Mouse (Mus musculus): ENCODE data around the gene Vps54. TPM values are rescaled to one million over a fixed set of nuclear protein-coding genes. Genes with fewer than 3 reads are reported as not detected.
"Not testable (repeated sequence)": the region's sequence is repeated elsewhere in the genome, so short reads cannot be mapped to it uniquely, and the experiment has no call there.

Vps54 gene
- total and polyA plus RNA-seq, 3 experiments: 20.4 to 37.5 (median 22.9) TPM

- dilution Hi-C loops (cut with MboI; ENCODE audit: extremely low pct_ligation_motif_present, extremely low pct_unique_long_range_greater_than_20kb, low sequenced_read_pairs): no loop called here
- Histone ChIP-seq H3K27me3 (replicated peaks) (no peaks in the 10 kb centered on the region), H3K9me3 (replicated peaks; ENCODE audit: low read length) (no peaks in the 10 kb centered on the region), H3K79me2 (replicated peaks; ENCODE audit: control insufficient read depth, extremely low read depth, insufficient read depth, poor library complexity, severe bottlenecking) (no peaks in the 10 kb centered on the region), H3K27ac (ENCODE audit: insufficient read depth, low read depth) (no peak overlapping the region), H3K4me1 (ENCODE audit: control insufficient read depth in 1 of 2, insufficient read depth in 2 of 2) (peaks cover 0 to 3% of the 10 kb centered on the region in 2 experiments; a peak in 1 of 4 replicates), H3K4me3 (replicated peaks in 1 of 3; ENCODE audit: low read depth in 2 of 3, low read length in 2 of 3, poor library complexity in 1 of 3) (no peak overlapping the region), H3K36me3 (replicated peaks in 1 of 2; ENCODE audit: control insufficient read depth in 1 of 2, insufficient read depth in 1 of 2, low read length in 1 of 2) (peaks cover 25 to 63% of the 10 kb centered on the region in 2 experiments), H3K4me2 (ENCODE audit: insufficient read depth, low read depth, poor library complexity, severe bottlenecking) (no peak overlapping the region), H3K9ac (ENCODE audit: insufficient read depth, low read depth) (no peak overlapping the region)
- no peak for DNase-seq (ENCODE audit: extremely low read depth)
- in situ Hi-C loops (cut with MboI; ENCODE audit: low pct_ligation_motif_present, low pct_unique_long_range_greater_than_20kb, low sequenced_read_pairs): no loop called here
- TF ChIP-seq RCOR1 (conservative IDR thresholded peaks at IDR 0.05; ENCODE audit: low read depth, low read length) (no peak), ZMIZ1 (IDR thresholded peaks at IDR 0.05; ENCODE audit: low read depth, low read length) (no peak), RAD21 (IDR thresholded peaks at IDR 0.05; ENCODE audit: low read depth, low read length) (no peak), ETS1 (conservative IDR thresholded peaks at IDR 0.05; ENCODE audit: low read depth, low read length) (no peak), MAX (IDR thresholded peaks at IDR 0.05; ENCODE audit: low read length) (no peak), BHLHE40 (IDR thresholded peaks at IDR 0.05; ENCODE audit: low read depth, low read length) (no peak), EP300 (IDR thresholded peaks at IDR 0.05; ENCODE audit: low read length) (no peak), TCF12 (IDR thresholded peaks at IDR 0.05; ENCODE audit: low read depth, low read length) (no peak), E2F4 (IDR thresholded peaks at IDR 0.05; ENCODE audit: insufficient replicate concordance, low read depth, low read length) (no peak)
These were observed 37.1 kb downstream of the Vps54 start for GRCm38 (mm10) chr11:21276151-21276550.

DNA sequence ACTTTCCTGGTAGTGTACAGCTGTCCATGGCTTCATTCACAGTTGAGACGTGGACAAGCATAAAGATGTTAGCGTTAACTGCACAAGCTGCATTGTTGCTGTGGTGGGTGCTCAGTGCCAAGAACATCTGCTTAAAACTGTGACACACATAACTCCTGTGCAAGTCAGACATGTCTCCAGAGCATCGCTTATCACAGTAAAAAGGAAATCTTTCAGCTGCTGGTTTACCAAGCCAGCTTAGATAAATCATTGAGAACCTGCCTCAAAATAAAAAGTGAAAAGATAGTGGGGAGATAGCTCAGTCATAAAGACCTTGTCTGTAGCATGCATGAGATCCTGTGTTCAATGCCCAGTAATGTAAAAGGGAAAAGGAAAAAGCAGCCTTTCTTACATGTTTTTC lies 47.3 kb downstream of the Vps54 start:
- Histone ChIP-seq H3K4me2 (ENCODE audit: insufficient read depth, low read depth, poor library complexity, severe bottlenecking) (no peak overlapping the region), H3K27me3 (replicated peaks) (no peaks in the 10 kb centered on the region), H3K9me3 (replicated peaks; ENCODE audit: low read length) (no peaks in the 10 kb centered on the region), H3K4me3 (replicated peaks in 1 of 3; ENCODE audit: low read depth in 2 of 3, low read length in 2 of 3, poor library complexity in 1 of 3) (no peak overlapping the region), H3K9ac (ENCODE audit: insufficient read depth, low read depth) (no peak overlapping the region), H3K27ac (ENCODE audit: insufficient read depth, low read depth) (no peak overlapping the region), H3K4me1 (ENCODE audit: control insufficient read depth in 1 of 2, insufficient read depth in 2 of 2) (peaks cover 0 to 3% of the 10 kb centered on the region in 2 experiments; a peak in 1 of 4 replicates), H3K79me2 (replicated peaks; ENCODE audit: control insufficient read depth, extremely low read depth, insufficient read depth, poor library complexity, severe bottlenecking) (peaks cover 2% of the 10 kb centered on the region; the same call in 1 of the 2 replicates), H3K36me3 (replicated peaks in 1 of 2; ENCODE audit: control insufficient read depth in 1 of 2, insufficient read depth in 1 of 2, low read length in 1 of 2) (peaks cover 8 to 32% of the 10 kb centered on the region in 2 experiments)
- dilution Hi-C loops (cut with MboI; ENCODE audit: extremely low pct_ligation_motif_present, extremely low pct_unique_long_range_greater_than_20kb, low sequenced_read_pairs): no loop called here
- no peak for TF ChIP-seq POLR2A (IDR thresholded peaks at IDR 0.05; ENCODE audit: low read depth, low read length)
- DNase-seq (ENCODE audit: extremely low read depth): no peak
- in situ Hi-C loops (cut with MboI; ENCODE audit: low pct_ligation_motif_present, low pct_unique_long_range_greater_than_20kb, low sequenced_read_pairs): no loop called here

DNA sequence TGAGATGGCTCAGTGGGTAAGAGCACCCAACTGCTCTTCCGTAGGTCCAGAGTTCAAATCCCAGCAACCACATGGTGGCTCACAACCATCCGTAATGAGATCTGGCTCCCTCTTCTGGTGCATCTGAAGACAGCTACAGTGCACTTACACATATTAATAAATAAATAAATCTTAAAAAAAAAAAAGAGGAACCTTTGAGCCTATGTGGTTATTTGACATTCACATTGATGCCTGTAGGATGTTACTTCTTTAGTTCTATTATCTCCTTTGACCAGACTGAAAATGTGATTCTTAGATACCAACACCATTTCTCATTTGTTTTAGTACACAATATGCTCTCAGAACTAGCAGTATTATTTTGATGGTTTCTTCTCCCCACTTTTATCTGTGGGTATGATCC lies 49.1 kb downstream of the Vps54 start:
- H3K4me3 ChIP-seq (replicated peaks in 1 of 3; ENCODE audit: low read depth in 2 of 3, low read length in 2 of 3, poor library complexity in 1 of 3); H3K79me2 ChIP-seq (replicated peaks; ENCODE audit: control insufficient read depth, extremely low read depth, insufficient read depth, poor library complexity, severe bottlenecking); H3K9me3 ChIP-seq (replicated peaks; ENCODE audit: low read length); H3K27me3 ChIP-seq (replicated peaks); H3K27ac ChIP-seq (ENCODE audit: insufficient read depth, low read depth); H3K9ac ChIP-seq (ENCODE audit: insufficient read depth, low read depth); H3K4me2 ChIP-seq (ENCODE audit: insufficient read depth, low read depth, poor library complexity, severe bottlenecking); in situ Hi-C loops (cut with MboI; ENCODE audit: low pct_ligation_motif_present, low pct_unique_long_range_greater_than_20kb, low sequenced_read_pairs); DNase-seq (ENCODE audit: extremely low read depth); H3K4me1 ChIP-seq (ENCODE audit: control insufficient read depth in 1 of 2, insufficient read depth in 2 of 2); dilution Hi-C loops (cut with MboI; ENCODE audit: extremely low pct_ligation_motif_present, extremely low pct_unique_long_range_greater_than_20kb, low sequenced_read_pairs): not testable (repeated sequence)
- H3K36me3 ChIP-seq (replicated peaks in 1 of 2; ENCODE audit: control insufficient read depth in 1 of 2, insufficient read depth in 1 of 2, low read length in 1 of 2): peaks cover 12 to 39% of the 10 kb centered on the region in 2 experiments
- TF ChIP-seq SMC3 (IDR thresholded peaks at IDR 0.05; ENCODE audit: low read depth, low read length): 0 out of 2 replicates have a peak, but pooled peaks have one; percentile 6
- TF ChIP-seq ZNF384 (IDR thresholded peaks at IDR 0.05; ENCODE audit: low read depth, low read length): peak; percentile 20; the same call in 1 of the 2 replicates
- TF ChIP-seq CTCF (conservative IDR thresholded peaks at IDR 0.05 in 1 of 2, IDR thresholded peaks at IDR 0.05 in 1 of 2; ENCODE audit: low read depth in 2 of 2, low read length in 2 of 2): peak in 1 of 2 experiments; percentile 31; a peak in 2 of 4 replicates
